Mouse (Mus musculus) adrenal gland, postnatal 25 days (tissue): Measurements from ENCODE around the gene Espn. TPM values are rescaled to one million over a fixed set of nuclear protein-coding genes. Genes with fewer than 3 reads are reported as not detected.

Experiments
- DNase-seq: peaks from one replicate; pipeline ENCODE4 v3.0.0; 2021; ENCODE audit warnings: mixed read lengths
- total RNA-seq: library from RNA; stranded (reverse); gene quantifications from 2 replicates; pipeline ENCODE4 v1.2.3, GENCODE M21; 2021

Espn gene
- total RNA-seq, 1 experiment from 2014 or later, result 1.2 TPM

- no peak for DNase-seq
These were observed 81.4 kb downstream of the Espn start for GRCm38 (mm10) chr4:152070494-152071396.

Other genes with a start within 250 kb of the Espn start
- 104 and 112 TPM in 2 replicates for gene Dnajc11, start 218.7 kb downstream of the Espn start, total RNA-seq
- gene Thap3, start 163.4 kb downstream of the Espn start, total RNA-seq, result 24.3 and 32.8 TPM in 2 replicates
- 14.4 and 19.0 TPM in 2 replicates for gene Phf13, start 156.1 kb downstream of the Espn start, total RNA-seq
- 24.8 and 28.5 TPM in 2 replicates for gene Klhl21, start 143.6 kb downstream of the Espn start, total RNA-seq
- gene Zbtb48, start 124.7 kb downstream of the Espn start, total RNA-seq, result 11.0 and 11.6 TPM in 2 replicates
- gene Tas1r1, start 113.8 kb downstream of the Espn start, total RNA-seq, result 0.09 TPM in 1 of 2 replicates, not detected in the other
- 26.6 and 29.1 TPM in 2 replicates for gene Nol9, start 113.0 kb downstream of the Espn start, total RNA-seq
- 12.9 and 15.6 TPM in 2 replicates for gene Plekhg5, start 79.9 kb downstream of the Espn start, total RNA-seq
- gene Tnfrsf25, start 36.4 kb downstream of the Espn start, total RNA-seq, result 1.5 and 2.0 TPM in 2 replicates
- gene Hes2, start 6.5 kb upstream of the Espn start, total RNA-seq, result not detected in 2 replicates
- 34.6 and 39.9 TPM in 2 replicates for gene Acot7, start 25.8 kb upstream of the Espn start, total RNA-seq
- 3.1 and 3.6 TPM in 2 replicates for gene Gpr153, start 121.9 kb upstream of the Espn start, total RNA-seq
- not detected in 2 replicates for gene Hes3, start 139.3 kb upstream of the Espn start, total RNA-seq
- gene Icmt, start 144.9 kb upstream of the Espn start, total RNA-seq, result 44.9 and 48.7 TPM in 2 replicates
- 1.1 TPM in 1 of 2 replicates, not detected in the other for gene Rnf207, start 166.6 kb upstream of the Espn start, total RNA-seq
- gene Rpl22, start 173.4 kb upstream of the Espn start, total RNA-seq, result 458 and 532 TPM in 2 replicates
- gene Chd5, start 186.3 kb upstream of the Espn start, total RNA-seq, result 4.2 and 9.5 TPM in 2 replicates